Mouse (Mus musculus) embryonic fibroblast, embryonic 13.5 days (primary cell): ENCODE results near the gene Rhoa.

Experiments used
- CTCF ChIP-seq: IDR thresholded peaks from 2 replicates; pipeline ENCODE4 v1.5.1; 2011; ENCODE audit warnings: mild to moderate bottlenecking, control low read depth, low read length, moderate library complexity, borderline replicate concordance; ENCODE audit not compliant: insufficient read depth
- POLR2A ChIP-seq: IDR thresholded peaks from 2 replicates; pipeline ENCODE4 v1.6.1; 2011; ENCODE audit warnings: low read depth, mild to moderate bottlenecking, control low read depth, low read length, moderate library complexity

GRCm38 (mm10) chr9:108317572-108317971 is 11.6 kb downstream of the Rhoa start:
- TF ChIP-seq CTCF (no peak), POLR2A (no peak)
